Mouse (Mus musculus) thymus, adult 2 months (tissue): ENCODE measurements around the gene Glb1l2. TPM values are rescaled to one million over a fixed set of nuclear protein-coding genes. Genes with fewer than 3 reads are reported as not detected.

Source experiments
- DNase-seq: peaks from one replicate; pipeline ENCODE4 v3.0.0; 2021
- H3K27ac ChIP-seq: fragments of 200-500 bp; 2 replicates; pipeline ENCODE4 v1.5.1; 2012; ENCODE audit warnings: low read length, control low read depth; ENCODE audit not compliant: control insufficient read depth, insufficient read depth
- H3K27me3 ChIP-seq: fragments of 200-500 bp; 2 replicates; pipeline ENCODE4 v1.6.1; 2012; ENCODE audit warnings: mild to moderate bottlenecking, low read length, moderate library complexity, mixed read lengths; ENCODE audit not compliant: control insufficient read depth, insufficient read depth
- H3K36me3 ChIP-seq: fragments of 200-500 bp; 2 replicates; pipeline ENCODE4 v1.6.1; 2012; ENCODE audit warnings: mild to moderate bottlenecking, low read length, moderate library complexity; ENCODE audit not compliant: control insufficient read depth, insufficient read depth
- H3K4me1 ChIP-seq: fragments of 200-500 bp; replicated peaks from 2 replicates; pipeline ENCODE4 v1.6.1; 2012; ENCODE audit warnings: low read length; ENCODE audit not compliant: control insufficient read depth, insufficient read depth
- H3K4me3 ChIP-seq: fragments of 200-500 bp; 2 replicates; pipeline ENCODE4 v1.5.1; 2012; ENCODE audit warnings: mild to moderate bottlenecking, low read length, control low read depth, moderate library complexity; ENCODE audit not compliant: control insufficient read depth, insufficient read depth
- CTCF ChIP-seq: fragments of 200-500 bp; IDR thresholded peaks from 2 replicates; pipeline ENCODE4 v1.5.1; 2012; ENCODE audit warnings: mild to moderate bottlenecking, control low read depth, low read length, moderate library complexity, borderline replicate concordance; ENCODE audit not compliant: control insufficient read depth, poor library complexity, insufficient read depth; ENCODE audit errors: extremely low read depth
- POLR2A ChIP-seq: fragments of 200-500 bp; IDR thresholded peaks from 2 replicates; pipeline ENCODE4 v1.6.1; 2012; ENCODE audit warnings: mild to moderate bottlenecking, low read length, control low read depth, moderate library complexity; ENCODE audit not compliant: control insufficient read depth, poor library complexity, insufficient read depth; ENCODE audit errors: extremely low read depth
- WGBS: fragments of 180-500 bp; shearing (Covaris S2); methylation state at CpG from one replicate; pipeline ENCODE4 v1.1.7; 2018; 5-methylcytosine and 5-hydroxymethylcytosine counted together
- polyA plus RNA-seq: library from polyadenylated mRNA; depleted of rRNA; stranded (reverse); fragments of >200 nt; gene quantifications from 2 replicates; pipeline ENCODE4 v1.2.3, GENCODE M21; 2012

Gene Glb1l2
- polyA plus RNA-seq, 1 experiment, result 3.9 TPM

- H3K4me3 ChIP-seq, result no peak overlapping the region
- no peaks in the 10 kb centered on the region; the same call in 1 of the 2 replicates for H3K27me3 ChIP-seq
- no peak for DNase-seq
- WGBS, result 91% methylated on average over 6 of the region's 6 CpGs
- TF ChIP-seq CTCF (no peak), POLR2A (no peak)
- no peaks in the 10 kb centered on the region for H3K36me3 ChIP-seq
- H3K4me1 ChIP-seq, result no peaks in the 10 kb centered on the region
- no peak overlapping the region for H3K27ac ChIP-seq
Measured at GRCm38 (mm10) chr9:26762477-26762876, 43.8 kb downstream of the Glb1l2 start.

- H3K36me3 ChIP-seq, result no peaks in the 10 kb centered on the region
- no peak overlapping the region for H3K4me3 ChIP-seq
- no peaks in the 10 kb centered on the region for H3K4me1 ChIP-seq
- WGBS, result 88% methylated on average over 5 of the region's 5 CpGs
- DNase-seq, result no peak
- no peak overlapping the region for H3K27ac ChIP-seq
- TF ChIP-seq POLR2A, result no peak
- TF ChIP-seq CTCF, result no peak
- no peaks in the 10 kb centered on the region; the same call in 1 of the 2 replicates for H3K27me3 ChIP-seq
Measured at GRCm38 (mm10) chr9:26760576-26760975, 45.7 kb downstream of the Glb1l2 start.

- no peak for DNase-seq
- no peaks in the 10 kb centered on the region for H3K36me3 ChIP-seq
- TF ChIP-seq CTCF, result no peak
- no peak for TF ChIP-seq POLR2A
- no peak overlapping the region for H3K4me3 ChIP-seq
- no peaks in the 10 kb centered on the region for H3K4me1 ChIP-seq
- H3K27me3 ChIP-seq, result no peaks in the 10 kb centered on the region
- no peak overlapping the region for H3K27ac ChIP-seq
- 44% methylated on average over 9 of the region's 9 CpGs for WGBS
Measured at GRCm38 (mm10) chr9:26760081-26760480, 46.2 kb downstream of the Glb1l2 start.

- no peak overlapping the region for H3K4me3 ChIP-seq
- no peak for DNase-seq
- no peak overlapping the region for H3K27ac ChIP-seq
- 82% methylated on average over 4 of the region's 4 CpGs for WGBS
- H3K27me3 ChIP-seq, result no peaks in the 10 kb centered on the region
- no peaks in the 10 kb centered on the region for H3K36me3 ChIP-seq
- TF ChIP-seq CTCF, result no peak
- TF ChIP-seq POLR2A, result no peak
- H3K4me1 ChIP-seq, result no peaks in the 10 kb centered on the region
Measured at GRCm38 (mm10) chr9:26748893-26749292, 57.4 kb downstream of the Glb1l2 start.

GRCm38 (mm10) chr9:26747121-26747520 is 59.1 kb downstream of the Glb1l2 start:
- TF ChIP-seq CTCF (no peak), POLR2A (no peak)
- 78% methylated on average over 4 of the region's 4 CpGs for WGBS
- no peak for DNase-seq
- H3K4me3 ChIP-seq, result no peak overlapping the region
- no peak overlapping the region for H3K27ac ChIP-seq
- H3K36me3 ChIP-seq, result no peaks in the 10 kb centered on the region
- H3K27me3 ChIP-seq, result no peaks in the 10 kb centered on the region
- no peaks in the 10 kb centered on the region for H3K4me1 ChIP-seq

- Histone ChIP-seq H3K4me1 (no peaks in the 10 kb centered on the region), H3K27me3 (no peaks in the 10 kb centered on the region), H3K4me3 (no peak overlapping the region), H3K27ac (no peak overlapping the region), H3K36me3 (no peaks in the 10 kb centered on the region)
- no peak for TF ChIP-seq POLR2A
- TF ChIP-seq CTCF, result no peak
- DNase-seq, result no peak
- 97% methylated on average over 3 of the region's 3 CpGs for WGBS
Measured at GRCm38 (mm10) chr9:26742817-26743216, 63.5 kb downstream of the Glb1l2 start.

GRCm38 (mm10) chr9:26737116-26737515 is 69.2 kb downstream of the Glb1l2 start:
- H3K36me3 ChIP-seq, result no peaks in the 10 kb centered on the region
- no peak overlapping the region for H3K27ac ChIP-seq
- TF ChIP-seq POLR2A (no peak), CTCF (no peak)
- H3K4me1 ChIP-seq, result no peaks in the 10 kb centered on the region
- H3K4me3 ChIP-seq, result no peak overlapping the region
- WGBS, result 88% methylated on average over 5 of the region's 5 CpGs
- no peaks in the 10 kb centered on the region; the same call in 1 of the 2 replicates for H3K27me3 ChIP-seq
- no peak for DNase-seq
